Mouse (Mus musculus): ENCODE data around the gene Olfr597. TPM values are rescaled to one million over a fixed set of nuclear protein-coding genes. Genes with fewer than 3 reads are reported as not detected.

The Olfr597 gene
- not detected in 2 replicates for polyA plus RNA-seq (2021; fragmentation: Nextera tagmentation)
- long read RNA-seq, experiment 1 = 0 reads
- long read RNA-seq, experiment 2 = 0 reads

GRCm38 (mm10) chr7:103316015-103316414 lies at the start of gene Olfr597:
Gene Olfr597, plus strand, starts transcription at chr7:103316315.

GRCm38 (mm10) chr7:103305348-103305747 lies 10.8 kb upstream of the Olfr597 start, which contains the start of gene Olfr596:
Gene Olfr596, plus strand, starts transcription at chr7:103305648.

GRCm38 (mm10) chr7:103323268-103323667 lies 7.2 kb downstream of the Olfr597 start, which contains the start of gene Olfr598:
Gene Olfr598, plus strand, starts transcription at chr7:103323568.

DNA sequence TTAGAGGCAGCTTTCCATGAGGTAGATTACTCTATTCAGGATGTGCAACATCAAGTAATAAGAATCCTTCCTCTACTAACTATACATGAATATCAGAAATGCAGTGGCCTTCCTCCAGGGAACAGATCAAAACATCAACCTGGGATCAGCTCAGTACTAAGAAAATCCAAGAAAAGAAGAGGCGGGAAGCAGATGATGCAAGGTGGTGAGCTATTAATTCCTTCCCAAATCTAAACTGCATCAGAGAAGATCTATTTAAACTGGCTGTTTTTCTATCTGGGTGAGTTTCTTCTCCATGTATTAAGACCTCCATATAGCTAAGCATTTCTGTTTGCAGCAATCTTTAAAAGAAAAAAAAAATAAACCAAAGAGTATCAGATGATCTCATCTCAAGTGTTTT lies 19.5 kb downstream of the Olfr597 start, which contains the start of gene Olfr599:
Olfr599 (plus strand) TSS at position 301 of the 400 bp plus-strand sequence.

DNA sequence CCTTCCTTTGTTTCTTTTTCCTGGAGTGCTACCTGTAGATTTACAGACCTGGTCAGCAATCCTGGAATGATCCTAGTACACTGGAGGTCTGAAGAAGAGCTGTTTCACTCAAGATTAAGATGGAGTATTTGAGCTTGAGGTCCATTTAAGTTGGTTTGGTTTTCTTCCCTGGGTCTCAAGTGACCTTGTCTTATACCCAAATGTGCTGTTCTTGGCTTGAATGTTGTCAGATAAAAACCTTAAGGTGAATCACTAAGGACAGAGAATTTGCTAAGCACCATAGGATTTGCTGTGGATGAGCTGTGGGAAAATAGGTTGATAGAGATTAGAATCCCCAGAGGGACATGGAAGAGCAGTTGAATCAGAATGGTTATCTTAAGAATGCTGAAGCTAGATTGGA lies 33.5 kb downstream of the Olfr597 start, which contains the start of gene Olfr600:
Olfr600 (minus strand) TSS at position 101 of the 400 bp plus-strand sequence.

GRCm38 (mm10) chr7:103362555-103362954 lies 46.4 kb downstream of the Olfr597 start, which contains the start of gene Olfr601:
Gene Olfr601, minus strand, starts transcription at chr7:103362655.

Other genes with a start within 250 kb of the Olfr597 start
- gene Olfr584, start 234.4 kb upstream of the Olfr597 start, polyA plus RNA-seq (2021; fragmentation: Nextera tagmentation) = not detected in 2 replicates
- gene Olfr585, start 218.6 kb upstream of the Olfr597 start, polyA plus RNA-seq (2021; fragmentation: Nextera tagmentation) = not detected in 2 replicates
- not detected in 2 replicates for gene Olfr586, start 190.7 kb upstream of the Olfr597 start, polyA plus RNA-seq (2021; fragmentation: Nextera tagmentation)
- not detected in 2 replicates for gene Olfr588-ps1, start 175.4 kb upstream of the Olfr597 start, polyA plus RNA-seq (2021; fragmentation: Nextera tagmentation)
- not detected in 2 replicates for gene Olfr589, start 160.0 kb upstream of the Olfr597 start, polyA plus RNA-seq (2021; fragmentation: Nextera tagmentation)
- not detected in 2 replicates for gene Olfr591, start 138.0 kb upstream of the Olfr597 start, polyA plus RNA-seq (2021; fragmentation: Nextera tagmentation)
- gene Olfr592, start 131.5 kb upstream of the Olfr597 start, polyA plus RNA-seq (2021; fragmentation: Nextera tagmentation) = not detected in 2 replicates
- not detected in 2 replicates for gene Olfr593, start 104.5 kb upstream of the Olfr597 start, polyA plus RNA-seq (2021; fragmentation: Nextera tagmentation)
- gene Olfr594, start 99.3 kb upstream of the Olfr597 start, polyA plus RNA-seq (2021; fragmentation: Nextera tagmentation) = not detected in 2 replicates
- gene Usp17ld, start 63.8 kb upstream of the Olfr597 start, polyA plus RNA-seq (2021; fragmentation: Nextera tagmentation) = not detected in 2 replicates
- not detected in 2 replicates for gene Olfr596, start 10.7 kb upstream of the Olfr597 start, polyA plus RNA-seq (2021; fragmentation: Nextera tagmentation)
- gene Olfr598, start 7.3 kb downstream of the Olfr597 start, polyA plus RNA-seq (2021; fragmentation: Nextera tagmentation) = not detected in 2 replicates
- not detected in 2 replicates for gene Olfr599, start 19.6 kb downstream of the Olfr597 start, polyA plus RNA-seq (2021; fragmentation: Nextera tagmentation)
- not detected in 2 replicates for gene Olfr600, start 33.4 kb downstream of the Olfr597 start, polyA plus RNA-seq (2021; fragmentation: Nextera tagmentation)
- not detected in 2 replicates for gene Olfr601, start 46.3 kb downstream of the Olfr597 start, polyA plus RNA-seq (2021; fragmentation: Nextera tagmentation)
- not detected in 2 replicates for gene Olfr603, start 69.9 kb downstream of the Olfr597 start, polyA plus RNA-seq (2021; fragmentation: Nextera tagmentation)
- gene Usp17lc, start 98.8 kb downstream of the Olfr597 start, polyA plus RNA-seq (2021; fragmentation: Nextera tagmentation) = not detected in 2 replicates
- not detected in 2 replicates for gene Olfr605, start 129.1 kb downstream of the Olfr597 start, polyA plus RNA-seq (2021; fragmentation: Nextera tagmentation)
- gene Olfr606, start 132.7 kb downstream of the Olfr597 start, polyA plus RNA-seq (2021; fragmentation: Nextera tagmentation) = not detected in 2 replicates
- not detected in 2 replicates for gene Olfr607, start 147.8 kb downstream of the Olfr597 start, polyA plus RNA-seq (2021; fragmentation: Nextera tagmentation)
- not detected in 2 replicates for gene Olfr608, start 153.6 kb downstream of the Olfr597 start, polyA plus RNA-seq (2021; fragmentation: Nextera tagmentation)
- gene Olfr609, start 181.7 kb downstream of the Olfr597 start, polyA plus RNA-seq (2021; fragmentation: Nextera tagmentation) = not detected in 2 replicates
- not detected in 2 replicates for gene Olfr610, start 195.8 kb downstream of the Olfr597 start, polyA plus RNA-seq (2021; fragmentation: Nextera tagmentation)
- gene Olfr611, start 204.5 kb downstream of the Olfr597 start, polyA plus RNA-seq (2021; fragmentation: Nextera tagmentation) = not detected in 2 replicates
- gene Olfr612, start 226.4 kb downstream of the Olfr597 start, polyA plus RNA-seq (2021; fragmentation: Nextera tagmentation) = not detected in 2 replicates
- not detected in 2 replicates for gene Olfr613, start 231.8 kb downstream of the Olfr597 start, polyA plus RNA-seq (2021; fragmentation: Nextera tagmentation)
- gene Olfr615, start 239.8 kb downstream of the Olfr597 start, polyA plus RNA-seq (2021; fragmentation: Nextera tagmentation) = not detected in 2 replicates